Mouse (Mus musculus) activated CD4-positive, CD25-positive, alpha-beta regulatory T cell, adult 4 months (primary cell): ENCODE results near the gene Zfp462. TPM values are rescaled to one million over a fixed set of nuclear protein-coding genes. Genes with fewer than 3 reads are reported as not detected.

Experiments used
- ATAC-seq: one replicate; pipeline ENCODE4 v1.8.0; 2017
- polyA plus RNA-seq, 2 experiments: library from polyadenylated mRNA; unstranded; fragments of 100-300 nt; shearing (Covaris generic); gene quantifications; one replicate each; pipeline ENCODE4 v1.2.1; 2017

Gene Zfp462
- polyA plus RNA-seq, 2 experiments from 2014 or later: 0.03 TPM; not detected in 1

GRCm38 (mm10) chr4:54996064-54996463 lies 51.2 kb downstream of the Zfp462 start:
- ATAC-seq: no peak

GRCm38 (mm10) chr4:54998146-54998841 lies 53.4 kb downstream of the Zfp462 start:
- ATAC-seq: no peak

GRCm38 (mm10) chr4:54999556-54999955 lies 54.7 kb downstream of the Zfp462 start:
- ATAC-seq: no peak

- no peak for ATAC-seq
Measured at GRCm38 (mm10) chr4:55001386-55001785, 56.5 kb downstream of the Zfp462 start.

GRCm38 (mm10) chr4:55003128-55003527 lies 58.3 kb downstream of the Zfp462 start:
- no peak for ATAC-seq

GRCm38 (mm10) chr4:55005066-55005465 lies 60.2 kb downstream of the Zfp462 start:
- no peak for ATAC-seq

GRCm38 (mm10) chr4:55005521-55005969 lies 60.7 kb downstream of the Zfp462 start:
- no peak for ATAC-seq

GRCm38 (mm10) chr4:55006024-55006423 lies 61.2 kb downstream of the Zfp462 start:
- ATAC-seq: no peak

- no peak for ATAC-seq
Measured at GRCm38 (mm10) chr4:55008616-55009015, 63.8 kb downstream of the Zfp462 start.

GRCm38 (mm10) chr4:55011391-55011790 lies 66.5 kb downstream of the Zfp462 start:
- no peak for ATAC-seq

- ATAC-seq: no peak
Measured at GRCm38 (mm10) chr4:55013563-55014248, 68.9 kb downstream of the Zfp462 start.

- no peak for ATAC-seq
Measured at GRCm38 (mm10) chr4:55014731-55015463, 70.0 kb downstream of the Zfp462 start.

GRCm38 (mm10) chr4:55015517-55015916 lies 70.7 kb downstream of the Zfp462 start:
- no peak for ATAC-seq

- no peak for ATAC-seq
Measured at GRCm38 (mm10) chr4:55026109-55026646, 81.3 kb downstream of the Zfp462 start.

GRCm38 (mm10) chr4:55030401-55030800 lies 85.6 kb downstream of the Zfp462 start:
- no peak for ATAC-seq

GRCm38 (mm10) chr4:55032317-55032930 lies 87.6 kb downstream of the Zfp462 start:
- ATAC-seq: no peak

GRCm38 (mm10) chr4:55033452-55033851 lies 88.6 kb downstream of the Zfp462 start:
- no peak for ATAC-seq

GRCm38 (mm10) chr4:55038139-55038538 lies 93.3 kb downstream of the Zfp462 start:
- no peak for ATAC-seq

GRCm38 (mm10) chr4:55040258-55040964 lies 95.6 kb downstream of the Zfp462 start:
- ATAC-seq: no peak

- no peak for ATAC-seq
Measured at GRCm38 (mm10) chr4:55041106-55041730, 96.4 kb downstream of the Zfp462 start.

- no peak for ATAC-seq
Measured at GRCm38 (mm10) chr4:55042573-55042972, 97.7 kb downstream of the Zfp462 start.

GRCm38 (mm10) chr4:55047266-55047665 lies 102.4 kb downstream of the Zfp462 start:
- ATAC-seq: no peak
